Mouse (Mus musculus) spleen, postnatal 36 days (tissue): ENCODE data around the gene Ceacam3.
"Not testable (repeated sequence)": the region's sequence is repeated elsewhere in the genome, so short reads cannot be mapped to it uniquely, and the experiment has no call there.

Experiments used
- DNase-seq, 2 experiments: peaks; one replicate each; pipeline ENCODE4 v3.0.0; 2022; ENCODE audit warnings: low spot score in 2 of 2, mixed read lengths in 1 of 2

The Ceacam3 gene

GRCm38 (mm10) chr7:17149931-17150330 is at the start of gene Ceacam3:
Gene Ceacam3, plus strand, starts transcription at chr7:17150282.
- DNase-seq = no peak

- DNase-seq = not testable (repeated sequence)
Observed at GRCm38 (mm10) chr7:17101631-17102030, 48.5 kb upstream of the Ceacam3 start.

GRCm38 (mm10) chr7:17135307-17135706 is 14.8 kb upstream of the Ceacam3 start:
- no peak for DNase-seq

- no peak for DNase-seq
Observed at GRCm38 (mm10) chr7:17155634-17156033, 5.6 kb downstream of the Ceacam3 start.

- DNase-seq = no peak
Observed at GRCm38 (mm10) chr7:17156885-17157677, 7.0 kb downstream of the Ceacam3 start.

- no peak for DNase-seq
Observed at GRCm38 (mm10) chr7:17159011-17159410, 8.9 kb downstream of the Ceacam3 start.

GRCm38 (mm10) chr7:17171827-17172226 is 21.7 kb downstream of the Ceacam3 start:
- no peak for DNase-seq

- no peak for DNase-seq
Observed at GRCm38 (mm10) chr7:17203177-17203576, 53.1 kb downstream of the Ceacam3 start, which contains the start of gene Psg29. Gene Psg29, plus strand, starts transcription at chr7:17203477.

- DNase-seq = no peak
Observed at GRCm38 (mm10) chr7:17205530-17206184, 55.6 kb downstream of the Ceacam3 start.
